11 mouse cellular contexts compared by ENCODE assay signal in genomic region chr2:132514353-132514752, GRCm38 (mm10).
DNase-seq lines count a peak whose midpoint lies in the region; TF ChIP-seq lines count a peak whose summit lies in the region.
"Had no signal": no experiment of that assay in that cellular context is flagged by ENCODE, and none has a peak within 500 bp of the region (broad histone marks: within the 10 kb centered on the region; RNA-seq: fewer than 3 reads in every experiment).

No protein-coding gene starts in this region.

- no peak overlapping the region for H3K4me3 ChIP-seq in heart, embryonic 10.5 days
- no peak overlapping the region for H3K4me3 ChIP-seq in spleen, adult 2 months (ENCODE audit: extremely low read depth, insufficient read depth, insufficient read length)
- H3K4me3 ChIP-seq: embryonic facial prominence, embryonic 13.5 days; liver, embryonic 15.5 days had no signal

- peak; percentile 94 for DNase-seq in heart, adult 11 months
- DNase-seq in heart, embryonic 10.5 days (ENCODE audit: low spot score) = no peak
- DNase-seq in spleen, adult 2 months (ENCODE audit: low read depth in 1 of 2, low spot score in 2 of 2) = no peak
- no peak for DNase-seq in spleen, postnatal 10 days (ENCODE audit: low spot score in 2 of 2)
- peak; percentile 43 to 55 for DNase-seq in layer of hippocampus, postnatal 14 days (ENCODE audit: low spot score in 2 of 2)
- peak; percentile 47 for DNase-seq in thymus, postnatal 4 days
- DNase-seq in ovary, postnatal 10 days (ENCODE audit: low spot score) = no peak
- DNase-seq in spleen, postnatal 36 days (ENCODE audit: low spot score in 2 of 2) = no peak
- DNase-seq: kidney, adult 11 months had no signal

- no peak for TF ChIP-seq CTCF in spleen, adult 2 months (IDR thresholded peaks at IDR 0.05; ENCODE audit: extremely low read depth, insufficient read depth, insufficient read length, insufficient replicate concordance)

- H3K4me1 ChIP-seq in heart, embryonic 10.5 days = peaks cover 21% of the 10 kb centered on the region
- peaks cover 18% of the 10 kb centered on the region; the same call in 1 of the 2 replicates for H3K4me1 ChIP-seq in spleen, adult 2 months (ENCODE audit: control insufficient read depth, insufficient read depth, insufficient read length)

- H3K27ac ChIP-seq in heart, embryonic 10.5 days = no peak overlapping the region
- H3K27ac ChIP-seq in spleen, adult 2 months (ENCODE audit: insufficient read depth, low read length) = peak overlapping the region; percentile 96
- H3K27ac ChIP-seq: embryonic facial prominence, embryonic 13.5 days; liver, embryonic 15.5 days had no signal

- H3K27me3 ChIP-seq in heart, embryonic 10.5 days (ENCODE audit: insufficient read depth, poor library complexity, severe bottlenecking) = no peaks in the 10 kb centered on the region
- no peaks in the 10 kb centered on the region for H3K27me3 ChIP-seq in spleen, adult 2 months (ENCODE audit: control insufficient read depth, insufficient read depth, low read length)
- H3K27me3 ChIP-seq: embryonic facial prominence, embryonic 13.5 days had no signal

- no peaks in the 10 kb centered on the region for H3K9me3 ChIP-seq in heart, embryonic 10.5 days
- H3K9me3 ChIP-seq: embryonic facial prominence, embryonic 13.5 days; liver, embryonic 15.5 days had no signal

- WGBS in heart, embryonic 10.5 days = 65% methylated on average over 6 of the region's 6 CpGs
- WGBS in spleen, adult 2 months = 49% methylated on average over 6 of the region's 6 CpGs

- no peak for TF ChIP-seq POLR2A in spleen, adult 2 months (IDR thresholded peaks at IDR 0.05; ENCODE audit: low read depth, low read length)

- no peaks in the 10 kb centered on the region for H3K36me3 ChIP-seq in heart, embryonic 10.5 days
- H3K36me3 ChIP-seq in spleen, adult 2 months (ENCODE audit: control insufficient read depth, insufficient read depth, low read length) = no peaks in the 10 kb centered on the region
- H3K36me3 ChIP-seq: embryonic facial prominence, embryonic 13.5 days; liver, embryonic 15.5 days had no signal

Comparison
In these comparisons a context has a peak if more than half of its experiments do, and no peak if none do; other contexts are left out.
1. DNase-seq: peak in heart, adult 11 months (single experiment), layer of hippocampus, postnatal 14 days (2 of 2) and thymus, postnatal 4 days (single experiment); none in heart, embryonic 10.5 days (single experiment), spleen, adult 2 months (0 of 2), spleen, postnatal 10 days (0 of 2), ovary, postnatal 10 days (single experiment) and spleen, postnatal 36 days (0 of 2).